Mouse (Mus musculus): ENCODE results near the gene Pelo. TPM values are rescaled to one million over a fixed set of nuclear protein-coding genes. Genes with fewer than 3 reads are reported as not detected.

Gene Pelo
- total and polyA plus RNA-seq, 2 experiments from 2014 or later = 7.8 to 16.0 TPM

GRCm38 (mm10) chr13:115050660-115051559 lies 39.1 kb downstream of the Pelo start:
- peak; percentile 64 for ATAC-seq
- no peaks in the 10 kb centered on the region for H3K36me3 ChIP-seq (ENCODE audit: insufficient read depth, low read length)
- H3K27me3 ChIP-seq (ENCODE audit: insufficient read depth, low read length) = no peaks in the 10 kb centered on the region
- WGBS = 69% methylated on average over 13 of the region's 13 CpGs
- H3K4me2 ChIP-seq (ENCODE audit: low read depth, low read length) = no peak overlapping the region
- H3K9me3 ChIP-seq (ENCODE audit: low read length) = no peaks in the 10 kb centered on the region
- H3K4me1 ChIP-seq (ENCODE audit: insufficient read depth, low read length) = no peaks in the 10 kb centered on the region
- no peak overlapping the region for H3K27ac ChIP-seq
- H3K4me3 ChIP-seq (ENCODE audit: low read length) = no peak overlapping the region
- no peak for TF ChIP-seq CTCF (IDR thresholded peaks at IDR 0.05; ENCODE audit: low read depth)
- DNase-seq (ENCODE audit: low spot score) = peak; percentile 61
- no peak overlapping the region for H3K9ac ChIP-seq (replicated peaks; ENCODE audit: low read length)

- Histone ChIP-seq H3K9me3 (ENCODE audit: low read length) (no peaks in the 10 kb centered on the region), H3K27me3 (ENCODE audit: insufficient read depth, low read length) (no peaks in the 10 kb centered on the region), H3K4me2 (ENCODE audit: low read depth, low read length) (no peak overlapping the region), H3K27ac (no peak overlapping the region), H3K4me3 (ENCODE audit: low read length) (no peak overlapping the region), H3K36me3 (ENCODE audit: insufficient read depth, low read length) (no peaks in the 10 kb centered on the region), H3K4me1 (ENCODE audit: insufficient read depth, low read length) (no peaks in the 10 kb centered on the region), H3K9ac (replicated peaks; ENCODE audit: low read length) (no peak overlapping the region)
- DNase-seq (ENCODE audit: low spot score) = no peak
- 79% methylated on average over 2 of the region's 2 CpGs for WGBS
- ATAC-seq = no peak
- TF ChIP-seq CTCF (IDR thresholded peaks at IDR 0.05; ENCODE audit: low read depth) = no peak
These were observed 47.3 kb downstream of the Pelo start for GRCm38 (mm10) chr13:115042652-115043051.

Other genes with a start within 250 kb of the Pelo start
- gene Itga2, start 158.1 kb downstream of the Pelo start, total RNA-seq (2014; rRNA removed) = 1.9 and 3.6 TPM in 2 replicates
- gene Itga2, start 158.1 kb downstream of the Pelo start, polyA plus RNA-seq (2015; fragmentation: Nextera tagmentation; extraction: Ambion mirVana) = 1.3 and 1.4 TPM in 2 replicates
- 0.90 TPM in 1 of 2 replicates, not detected in the other for gene Gm49395, start 11.7 kb upstream of the Pelo start, total RNA-seq (2014; rRNA removed)
- 2.9 and 4.2 TPM in 2 replicates for gene Gm49395, start 11.7 kb upstream of the Pelo start, polyA plus RNA-seq (2015; fragmentation: Nextera tagmentation; extraction: Ambion mirVana)
- gene Itga1, start 11.8 kb upstream of the Pelo start, total RNA-seq (2014; rRNA removed) = 4.6 and 6.8 TPM in 2 replicates
- 3.7 and 4.1 TPM in 2 replicates for gene Itga1, start 11.8 kb upstream of the Pelo start, polyA plus RNA-seq (2015; fragmentation: Nextera tagmentation; extraction: Ambion mirVana)

All from hindbrain, postnatal 0 days (tissue).